Mouse (Mus musculus): Measurements from ENCODE around the gene Zyg11b.

Zyg11b gene

GRCm38 (mm10) chr4:108300670-108301373, at the start of gene Zyg11b:
Gene Zyg11b, minus strand, starts transcription at chr4:108301096.
- DNase-seq (ENCODE audit: low spot score), result peak; percentile 94

GRCm38 (mm10) chr4:108349836-108350547, 49.1 kb upstream of the Zyg11b start:
- DNase-seq (ENCODE audit: low spot score), result no peak

DNA sequence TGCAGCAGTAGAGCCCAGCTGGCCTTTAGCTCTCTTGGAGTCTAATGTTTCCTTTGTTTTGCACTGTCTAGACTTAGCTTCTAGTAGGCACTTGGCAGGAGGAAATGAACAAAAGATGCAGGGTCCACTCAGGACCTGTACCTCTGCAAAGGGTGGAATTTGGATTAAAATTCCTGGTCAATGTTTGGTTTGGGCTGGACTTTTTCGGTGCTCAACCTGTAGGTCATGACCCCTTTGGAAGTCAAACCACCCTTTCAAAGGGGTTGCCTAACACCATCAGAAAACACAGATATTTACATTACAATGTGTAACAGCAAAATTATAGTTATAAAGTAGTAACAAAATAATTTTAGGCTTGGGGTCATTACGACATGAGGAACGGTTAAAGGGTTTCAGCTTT, 48.2 kb upstream of the Zyg11b start:
- no peak for DNase-seq (ENCODE audit: low spot score)

DNA sequence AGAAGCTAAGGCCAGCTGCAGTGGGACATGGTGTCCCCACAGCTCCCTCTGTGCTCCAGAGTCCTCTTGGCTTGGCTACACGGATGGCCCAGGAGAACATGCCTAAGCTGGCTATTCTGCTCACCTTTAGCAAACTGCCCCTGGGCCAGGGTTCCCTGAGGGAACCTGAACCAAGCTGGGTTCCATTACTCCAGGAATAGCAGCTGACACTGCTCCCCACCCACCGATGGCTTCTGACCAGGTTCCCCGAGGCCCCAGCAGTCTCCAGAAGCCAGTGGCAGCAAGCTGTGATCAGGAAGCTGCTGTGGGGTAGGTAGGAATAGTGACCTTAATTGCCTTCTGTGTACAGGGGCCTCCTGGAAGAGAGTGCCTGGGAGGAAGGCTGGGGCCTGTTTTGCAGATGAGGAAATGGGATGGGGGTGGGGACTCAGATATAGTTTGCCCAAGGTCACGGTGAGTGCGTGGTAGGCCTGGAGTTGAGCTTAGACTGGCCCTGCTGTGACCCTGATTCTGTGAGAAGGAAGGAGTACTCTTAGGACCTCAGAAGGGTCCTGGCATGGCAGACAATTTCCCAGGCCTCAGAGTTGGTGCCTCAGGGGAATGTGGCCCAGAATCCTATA, 47.5 kb upstream of the Zyg11b start:
- DNase-seq (ENCODE audit: low spot score), result peak; percentile 69

DNA sequence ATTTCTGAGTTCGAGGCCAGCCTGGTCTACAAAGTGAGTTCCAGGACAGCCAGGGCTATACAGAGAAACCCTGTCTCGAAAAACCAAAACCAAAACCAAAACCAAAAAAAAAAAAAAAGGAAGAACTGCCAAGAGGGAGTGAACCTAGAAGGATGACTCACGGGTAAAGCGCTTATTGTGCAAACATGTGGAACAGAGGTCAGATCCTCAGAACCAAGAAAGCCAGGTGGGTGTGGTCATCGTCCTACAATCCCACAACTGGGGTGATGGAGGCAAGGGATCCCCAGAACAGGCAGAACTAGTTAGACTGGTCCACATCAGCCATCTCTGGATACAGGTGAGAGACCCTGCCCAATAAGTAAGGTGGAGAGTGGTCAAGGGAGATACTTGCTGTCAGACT, 46.2 kb upstream of the Zyg11b start:
- no peak for DNase-seq (ENCODE audit: low spot score)

- no peak for DNase-seq (ENCODE audit: low spot score)
Measured at GRCm38 (mm10) chr4:108345826-108346225, 44.9 kb upstream of the Zyg11b start.

GRCm38 (mm10) chr4:108344631-108345083, 43.8 kb upstream of the Zyg11b start:
- no peak for DNase-seq (ENCODE audit: low spot score)

GRCm38 (mm10) chr4:108339277-108339690, 38.4 kb upstream of the Zyg11b start:
- peak; percentile 87 for DNase-seq (ENCODE audit: low spot score)

GRCm38 (mm10) chr4:108338811-108339210, 37.9 kb upstream of the Zyg11b start:
- no peak for DNase-seq (ENCODE audit: low spot score)

- no peak for DNase-seq (ENCODE audit: low spot score)
Measured at GRCm38 (mm10) chr4:108338321-108338733, 37.4 kb upstream of the Zyg11b start.

- no peak for DNase-seq (ENCODE audit: low spot score)
Measured at GRCm38 (mm10) chr4:108337817-108338216, 36.9 kb upstream of the Zyg11b start.

DNA sequence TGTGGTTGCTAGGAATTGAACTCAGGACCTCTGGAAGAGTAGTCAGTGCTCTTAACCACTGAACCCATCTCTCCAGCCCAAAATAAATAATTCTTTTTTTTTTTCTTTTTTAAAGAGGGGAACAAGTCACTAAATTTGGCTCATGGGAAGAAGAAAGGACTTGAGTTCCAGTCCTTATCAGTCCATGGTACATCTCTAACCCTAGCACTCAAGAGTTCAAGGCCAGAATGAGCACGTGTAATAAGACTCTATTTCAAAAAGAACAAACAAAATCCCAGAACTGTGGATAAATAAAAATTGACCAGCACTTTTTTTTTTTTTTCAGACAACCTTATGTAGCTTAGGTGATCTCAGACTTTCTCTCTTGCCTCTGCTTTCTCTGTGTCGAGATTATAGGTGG, 35.9 kb upstream of the Zyg11b start:
- DNase-seq (ENCODE audit: low spot score), result no peak

DNA sequence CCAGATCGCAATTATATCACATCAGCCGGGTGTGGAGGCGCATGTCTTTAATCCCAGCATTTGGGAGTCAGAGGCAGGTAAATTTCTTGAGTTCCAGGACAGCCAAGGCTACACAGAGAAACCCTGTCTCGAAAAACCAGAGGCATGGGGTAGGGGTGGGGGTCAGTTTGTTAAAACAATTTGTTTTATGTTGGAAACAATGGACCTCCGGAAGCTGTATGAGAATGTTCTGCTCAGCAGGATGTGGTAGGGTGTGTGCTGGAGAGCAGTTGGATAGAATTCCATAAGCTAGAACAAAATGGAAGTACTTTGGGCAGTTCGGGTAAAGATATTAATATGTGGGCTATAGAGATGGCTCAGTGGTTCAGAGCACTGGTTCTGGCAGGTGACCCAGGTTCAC, 34.5 kb upstream of the Zyg11b start:
- no peak for DNase-seq (ENCODE audit: low spot score)

GRCm38 (mm10) chr4:108332041-108332440, 31.1 kb upstream of the Zyg11b start:
- DNase-seq (ENCODE audit: low spot score), result no peak

DNA sequence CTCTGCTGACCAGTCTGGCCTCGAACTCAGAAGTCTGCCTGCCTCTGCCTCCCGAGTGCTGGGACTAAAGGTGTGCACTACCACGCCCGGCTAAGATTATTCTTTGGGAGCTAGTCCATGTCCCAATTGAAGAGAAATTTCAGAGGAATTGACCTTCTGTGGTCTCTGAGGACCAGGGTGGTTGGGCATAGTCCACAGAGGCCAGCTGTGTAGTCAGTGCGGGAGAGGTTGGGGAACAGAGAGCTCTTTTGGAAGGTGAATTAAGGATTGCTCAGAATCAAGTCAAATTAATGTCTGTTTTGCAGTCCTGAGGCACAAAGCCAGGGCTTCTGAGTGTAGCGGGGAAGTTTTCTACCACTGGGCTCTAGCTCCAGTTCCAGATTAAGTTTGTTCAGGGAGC, 28.9 kb upstream of the Zyg11b start:
- DNase-seq (ENCODE audit: low spot score), result no peak

DNA sequence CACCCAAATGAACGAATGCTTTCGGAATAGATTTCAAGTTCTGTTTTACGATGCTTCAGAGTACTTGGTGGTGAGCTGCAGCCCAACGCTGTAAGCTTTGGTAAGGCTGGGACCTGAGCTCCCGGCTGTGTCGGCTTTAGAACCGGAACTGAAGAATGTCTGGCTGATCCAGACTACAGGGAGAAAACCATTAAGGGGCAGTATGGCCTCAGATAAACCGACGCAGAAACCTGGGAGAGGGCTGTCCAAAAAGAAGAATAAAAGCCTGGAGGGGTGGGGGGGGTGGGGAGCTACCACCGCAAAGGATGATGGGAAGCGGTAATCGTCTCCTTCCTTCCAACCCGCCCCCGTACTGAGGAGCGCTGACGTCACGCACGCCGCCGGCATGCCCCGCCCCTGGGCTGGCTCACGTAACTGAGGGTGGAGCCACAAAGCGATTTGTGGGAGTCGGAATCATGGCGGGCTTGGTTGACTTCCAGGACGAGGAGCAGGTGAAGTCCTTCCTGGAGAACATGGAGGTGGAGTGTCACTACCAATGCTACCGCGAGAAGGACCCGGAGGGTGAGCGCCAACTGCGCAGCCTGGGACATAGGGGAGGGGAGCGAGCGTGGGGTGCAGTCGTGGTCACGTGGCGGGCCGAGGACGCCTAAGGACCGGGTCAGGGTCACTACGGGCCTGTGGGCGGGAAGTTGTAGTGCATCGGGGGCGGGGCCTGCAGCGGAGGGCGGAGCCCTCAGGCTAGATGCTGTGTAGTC, 27.0 kb upstream of the Zyg11b start, which contains the start of gene Coa7:
Gene Coa7 (plus strand): TSS at position 411 of the 755 bp plus-strand sequence.
- DNase-seq (ENCODE audit: low spot score), result peak; percentile 99

DNA sequence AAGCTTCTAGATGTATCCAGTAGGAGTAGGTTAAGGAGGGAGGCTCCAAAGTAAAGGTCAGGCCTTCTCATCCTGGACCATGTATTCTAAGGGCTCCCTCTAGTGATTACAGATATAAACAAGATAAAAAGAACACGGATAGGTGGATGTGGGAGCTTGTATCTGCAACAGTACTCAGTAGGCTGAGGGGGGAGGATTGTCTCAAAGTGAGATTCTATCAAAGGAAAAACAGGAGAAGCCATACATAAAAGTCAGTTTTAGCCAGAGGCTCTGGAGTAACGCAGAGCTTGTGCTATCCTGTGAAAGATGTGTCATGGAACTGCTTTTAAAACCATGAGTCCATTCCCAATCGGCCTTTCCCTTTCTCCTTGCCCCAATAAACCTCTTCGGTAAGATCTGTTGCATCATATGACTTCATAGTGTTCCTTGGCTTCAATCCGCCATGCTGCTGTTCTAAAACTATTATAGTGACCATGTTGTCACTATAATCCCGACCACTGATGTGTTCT, 26.2 kb upstream of the Zyg11b start:
- DNase-seq (ENCODE audit: low spot score), result peak; percentile 53

DNA sequence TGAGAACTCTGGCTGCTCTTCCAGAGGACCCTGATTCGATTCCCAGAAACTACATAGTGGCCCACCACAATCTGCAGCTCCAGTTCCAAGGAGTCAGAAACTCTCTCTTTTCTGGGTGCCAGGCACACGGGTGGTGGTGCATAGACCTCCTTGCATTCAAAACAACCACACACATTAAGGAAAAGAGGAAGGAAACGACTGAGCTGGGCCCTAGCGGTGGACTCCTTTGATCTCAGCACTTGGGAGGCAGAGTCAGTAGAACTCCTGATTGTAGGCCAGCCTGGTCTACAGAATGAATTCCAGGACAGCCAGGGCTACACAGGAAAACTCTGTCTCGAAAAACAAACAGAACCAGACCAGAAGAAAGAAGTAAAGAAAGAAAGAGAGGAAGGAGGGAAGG, 22.7 kb upstream of the Zyg11b start:
- no peak for DNase-seq (ENCODE audit: low spot score)

DNA sequence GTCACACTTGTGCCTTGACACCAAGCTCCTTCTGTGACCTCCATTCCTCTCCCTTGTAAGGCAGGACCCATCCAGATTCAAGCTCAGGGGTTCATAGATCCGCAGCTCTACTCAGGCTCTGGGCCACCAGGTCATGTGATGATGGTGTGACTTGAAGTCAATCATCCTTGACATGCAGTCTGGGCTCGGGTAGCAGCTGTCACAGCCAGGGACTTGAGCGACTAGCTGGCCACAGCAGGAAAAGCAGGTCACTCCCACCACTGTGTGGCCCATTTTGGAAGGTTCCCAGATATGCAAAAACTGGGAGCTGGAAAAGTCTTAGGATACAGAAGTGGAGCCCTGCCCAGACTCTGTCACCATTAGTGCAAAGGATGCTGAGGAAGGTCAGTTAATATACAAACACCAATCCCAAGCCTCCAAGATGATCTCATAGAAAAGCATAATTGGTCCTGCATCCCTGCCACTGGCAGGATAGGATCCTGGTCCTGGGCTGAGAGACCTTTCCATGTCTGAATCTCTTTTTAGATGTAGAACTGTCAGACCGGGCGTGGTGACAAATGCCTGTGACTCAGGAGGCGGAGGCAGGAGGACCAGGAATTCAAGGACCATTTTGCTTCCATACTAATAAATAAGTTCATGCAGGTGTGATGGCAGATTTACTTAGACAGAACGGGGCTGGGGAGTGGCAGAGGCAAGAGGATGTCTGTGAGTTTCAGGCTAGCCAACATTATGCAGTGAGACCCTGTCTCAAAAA, 19.9 kb upstream of the Zyg11b start:
- no peak for DNase-seq (ENCODE audit: low spot score)

GRCm38 (mm10) chr4:108319747-108320146, 18.9 kb upstream of the Zyg11b start:
- no peak for DNase-seq (ENCODE audit: low spot score)

Data from embryo, embryonic 10 days (tissue).